Mouse (Mus musculus) heart, postnatal 10 days (tissue): ENCODE data around the gene Ppp1r14a. TPM values are rescaled to one million over a fixed set of nuclear protein-coding genes. Genes with fewer than 3 reads are reported as not detected.
A peak's percentile ranks its signal among the peaks of the same experiment; 100 is the strongest.

ENCODE experiments used
- DNase-seq, 2 experiments: peaks; one replicate each; pipeline ENCODE4 v3.0.0; 2021
- intact Hi-C: fragments of 180-260 bp; cut with DNase I; formaldehyde crosslinking; loops from one replicate; pipeline ENCODE4 v1.15.1; 2025
- total RNA-seq, 2 experiments: library from RNA; stranded (reverse); gene quantifications; 2 replicates each; pipeline ENCODE4 v1.2.3; 2021

Gene Ppp1r14a
- total RNA-seq, 2 experiments from 2014 or later: 21.2 to 27.8 TPM

DNA sequence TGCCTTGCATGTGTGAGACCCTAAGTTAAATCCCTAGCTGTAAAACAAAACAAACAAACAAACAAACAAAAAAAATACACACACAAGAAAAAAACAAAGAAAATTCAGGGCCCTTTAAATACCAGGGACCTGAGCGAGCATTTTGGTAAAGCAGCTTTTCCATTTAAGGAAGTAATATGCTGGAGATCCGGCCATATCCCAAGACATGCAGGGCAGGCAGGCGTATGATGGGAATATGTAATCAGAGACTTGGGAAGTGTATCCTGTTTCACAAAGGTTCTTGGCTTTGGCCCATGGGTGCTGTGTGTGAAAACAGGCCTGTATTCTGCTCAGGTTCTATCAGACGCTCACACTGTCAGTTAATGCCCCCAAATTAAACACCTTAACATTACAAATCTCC is 11.6 kb upstream of the Ppp1r14a start:
- intact Hi-C loops: no loop called here
- no peak for DNase-seq

GRCm38 (mm10) chr7:29279261-29279660 is 9.8 kb upstream of the Ppp1r14a start:
- DNase-seq: no peak
- intact Hi-C loops: no loop called here

DNA sequence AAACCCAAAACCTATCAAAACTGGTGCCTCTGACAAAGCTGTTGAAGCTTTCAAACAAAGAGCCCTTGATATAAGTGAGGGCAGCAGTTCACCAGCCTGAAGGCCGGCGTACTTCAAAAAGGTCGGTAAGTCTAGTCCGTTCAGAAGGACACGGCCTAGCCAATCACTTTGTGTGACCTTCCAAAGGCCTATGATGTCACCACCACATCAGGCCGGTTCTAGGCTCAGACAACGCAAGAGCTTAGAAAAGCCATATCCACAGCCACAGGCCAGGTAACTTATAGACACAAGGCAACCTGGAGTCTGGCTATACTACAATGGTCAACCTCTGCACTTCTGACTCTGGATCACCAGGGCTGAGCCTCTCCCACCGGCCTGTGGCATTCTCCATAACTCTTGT is 9.2 kb upstream of the Ppp1r14a start:
- intact Hi-C loops: loop anchor here (5.0 kb wide), 1 partner anchor 33 kb away; the partner anchor contains the start of gene 2200002D01Rik

GRCm38 (mm10) chr7:29280801-29281200 is 8.3 kb upstream of the Ppp1r14a start:
- DNase-seq: peak; percentile 36 to 43
- intact Hi-C loops: loop anchor here (5.0 kb wide), 1 partner anchor 34 kb away; the partner anchor contains the start of gene 2200002D01Rik

More for the DNA sequence above, 9.2 kb upstream of the Ppp1r14a start:
- DNase-seq: no peak

- peak; percentile 64 to 69 for DNase-seq
- intact Hi-C loops: loop anchor here (5.0 kb wide), 1 partner anchor 34 kb away; the partner anchor contains the start of gene 2200002D01Rik
These were observed 7.7 kb upstream of the Ppp1r14a start, which contains the start of gene Spint2 for GRCm38 (mm10) chr7:29281201-29282073. Spint2 (minus strand) TSS chr7:29281912.

DNA sequence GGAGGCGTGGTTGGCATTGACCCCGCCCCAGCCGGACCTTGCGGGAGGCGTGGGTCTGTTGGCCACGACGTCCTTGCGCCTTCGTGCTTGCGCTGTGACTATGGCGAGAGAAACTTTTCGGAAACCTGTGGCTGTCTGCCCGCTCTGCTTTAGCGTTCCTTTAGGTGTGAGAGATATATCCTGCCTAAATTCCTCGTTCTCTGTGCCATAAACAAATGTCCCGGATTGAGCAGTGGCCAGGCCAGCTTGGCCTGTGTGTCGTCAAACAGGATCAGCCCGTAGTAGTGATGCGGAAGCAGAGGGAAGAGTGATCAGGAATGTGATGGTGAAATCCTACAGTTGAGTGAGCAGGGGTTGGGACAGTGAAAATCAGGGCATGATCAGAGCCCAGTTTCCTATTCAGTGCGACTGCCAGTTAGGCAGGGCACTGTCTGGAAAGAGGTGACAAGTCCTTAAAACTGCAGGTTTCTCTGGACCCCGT is 7.0 kb upstream of the Ppp1r14a start:
- intact Hi-C loops: loop anchor here (5.0 kb wide), 1 partner anchor 35 kb away; the partner anchor contains the start of gene 2200002D01Rik

GRCm38 (mm10) chr7:29283876-29284275 is 5.2 kb upstream of the Ppp1r14a start:
- intact Hi-C loops: loop anchor here (5.0 kb wide), 1 partner anchor 37 kb away; the partner anchor contains the start of gene 2200002D01Rik
- DNase-seq: no peak

More for the DNA sequence above, 7.0 kb upstream of the Ppp1r14a start:
- DNase-seq: no peak

DNA sequence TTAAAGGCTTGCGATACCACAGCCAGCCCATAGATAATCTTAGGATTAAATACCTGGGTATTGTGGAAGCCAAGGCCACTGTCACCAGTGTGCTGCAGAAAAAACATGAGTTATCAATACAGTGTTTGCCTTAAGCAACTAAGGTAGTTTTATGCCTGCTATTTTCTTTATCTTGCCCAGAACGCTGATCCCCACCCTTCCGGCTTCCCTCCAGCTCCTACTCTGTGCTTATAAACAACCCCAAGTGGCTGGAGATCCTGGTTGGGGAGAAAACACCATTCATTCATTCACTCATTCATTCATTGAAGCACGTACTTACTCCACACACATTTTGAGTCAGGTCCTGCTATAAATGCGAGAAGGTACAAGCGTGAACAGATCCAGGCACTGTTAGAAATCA is 4.6 kb upstream of the Ppp1r14a start:
- DNase-seq: no peak
- intact Hi-C loops: loop anchor here (5.0 kb wide), 1 partner anchor 37 kb away; the partner anchor contains the start of gene 2200002D01Rik

DNA sequence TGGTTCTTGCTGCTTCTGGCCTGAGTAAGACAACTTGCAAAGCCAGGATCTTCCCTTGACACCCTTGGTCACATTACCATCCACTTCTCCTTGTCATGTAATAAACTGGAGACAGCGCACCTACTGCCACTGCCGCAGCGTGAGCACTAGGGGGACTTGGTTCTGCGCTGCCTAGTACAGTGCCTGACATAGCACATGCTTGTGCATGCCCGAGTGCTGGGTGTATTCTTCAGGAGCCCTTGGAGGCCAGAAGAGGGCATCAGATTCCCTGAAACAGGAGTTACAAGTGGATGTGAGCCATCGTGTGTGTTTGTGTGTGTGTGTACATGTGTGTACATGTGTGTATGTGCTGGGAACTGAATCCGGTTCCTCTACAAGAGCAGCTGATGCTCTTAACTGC is 1.6 kb upstream of the Ppp1r14a start:
- no peak for DNase-seq
- intact Hi-C loops: no loop called here

- intact Hi-C loops: no loop called here
These were observed 1.0 kb upstream of the Ppp1r14a start for GRCm38 (mm10) chr7:29288079-29288478.

GRCm38 (mm10) chr7:29289856-29290255 is 748 bp downstream of the Ppp1r14a start:
- intact Hi-C loops: loop anchor here (10.0 kb wide), 1 partner anchor 305 kb away; the partner anchor contains the start of genes Eif3k and Map4k1
- DNase-seq: peak in 1 of 2 experiments; percentile 50

More at GRCm38 (mm10) chr7:29288079-29288478, 1.0 kb upstream of the Ppp1r14a start:
- DNase-seq: no peak

GRCm38 (mm10) chr7:29290691-29291485 is 1.8 kb downstream of the Ppp1r14a start:
- DNase-seq: no peak
- intact Hi-C loops: loop anchor here (10.0 kb wide), 1 partner anchor 306 kb away; the partner anchor contains the start of genes Eif3k and Map4k1

DNA sequence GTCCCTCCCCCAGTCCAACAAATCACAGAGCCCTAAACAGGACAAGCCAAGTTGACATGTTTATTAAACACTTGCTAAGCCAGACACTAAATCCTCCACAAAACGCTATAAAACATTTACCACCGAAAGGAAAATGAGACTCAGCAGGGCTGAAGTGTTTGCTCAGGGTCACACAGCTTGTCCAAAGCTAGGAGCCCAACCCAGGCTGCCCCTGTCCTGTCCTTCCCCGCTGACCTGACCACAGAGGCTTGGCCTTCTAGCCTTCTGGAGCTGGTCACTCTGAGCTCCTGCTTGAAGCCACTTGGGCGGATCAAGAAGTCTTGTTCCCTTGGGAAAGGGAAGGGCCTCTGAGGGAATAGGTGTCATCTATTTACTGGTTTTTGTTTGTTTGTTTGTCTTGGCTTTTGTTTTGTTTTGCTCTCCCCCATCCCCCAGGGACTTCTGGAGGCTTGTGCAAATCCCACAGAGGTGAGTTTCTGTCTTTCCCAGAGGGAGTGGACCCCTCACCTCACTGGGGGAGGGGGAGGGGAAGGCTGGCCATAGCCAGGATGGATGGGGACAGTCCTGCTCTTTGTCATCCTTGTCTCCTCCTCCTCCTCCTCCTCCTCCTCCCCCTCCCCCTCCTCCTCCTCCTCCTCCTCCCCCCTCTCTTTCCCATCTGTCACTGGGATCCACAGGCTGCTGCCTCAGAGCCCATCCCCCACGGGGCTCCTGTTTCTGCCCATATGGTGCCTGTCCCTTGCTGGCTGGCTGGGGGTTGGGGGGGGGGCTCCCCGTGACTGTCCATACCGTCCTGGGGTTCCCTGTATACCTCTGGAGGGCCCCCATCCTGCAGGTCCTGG is 2.7 kb downstream of the Ppp1r14a start:
- intact Hi-C loops: loop anchor here (10.0 kb wide), 1 partner anchor 307 kb away; the partner anchor contains the start of genes Eif3k and Map4k1
- DNase-seq: no peak

- DNase-seq: peak; percentile 74 to 77
- intact Hi-C loops: loop anchor here (10.0 kb wide), 1 partner anchor 308 kb away; the partner anchor contains the start of genes Eif3k and Map4k1
These were observed 3.5 kb downstream of the Ppp1r14a start for GRCm38 (mm10) chr7:29292458-29293098.

DNA sequence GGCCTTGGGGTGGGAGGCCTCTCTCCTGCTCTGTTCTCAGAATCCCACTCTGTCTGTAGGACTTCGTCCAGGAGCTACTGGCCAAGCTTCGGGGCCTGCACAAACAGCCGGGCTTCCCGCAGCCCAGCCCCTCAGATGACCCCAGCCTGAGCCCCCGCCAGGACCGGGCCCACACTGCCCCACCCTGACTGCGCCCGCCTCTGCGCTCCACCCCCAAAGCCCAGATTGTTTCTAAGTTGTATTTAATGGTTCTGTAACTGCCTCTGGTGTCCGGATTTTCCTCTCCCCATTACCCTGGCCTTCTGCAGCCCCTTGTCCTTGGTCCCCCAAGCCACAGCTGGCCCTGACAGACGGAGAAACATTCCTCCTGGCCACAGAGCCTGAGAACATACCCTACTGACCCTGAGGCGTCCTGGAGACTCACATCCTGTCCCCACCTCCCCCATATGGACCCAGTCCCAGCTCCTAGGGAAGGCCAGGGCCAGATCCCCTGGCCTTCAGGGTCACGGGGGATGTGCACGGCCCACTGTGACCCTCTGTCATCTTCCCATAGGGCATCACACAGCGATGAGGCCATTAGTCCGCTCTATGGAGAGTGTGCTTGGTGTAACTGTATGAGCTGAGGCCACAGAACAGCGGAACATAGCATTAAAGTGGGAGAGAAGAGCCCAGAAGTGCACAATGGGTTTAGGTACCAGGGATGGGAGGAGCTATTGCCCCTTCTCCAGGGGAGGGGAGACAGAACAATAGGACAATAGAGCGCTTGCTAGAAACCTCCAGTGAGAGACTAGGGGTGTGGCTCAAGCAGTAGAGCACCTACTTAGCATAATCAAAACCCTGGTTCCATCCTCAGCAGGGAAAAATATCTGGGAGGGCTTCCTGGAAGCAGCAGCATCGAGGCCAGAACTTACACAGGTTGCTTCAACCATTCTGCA is 4.3 kb downstream of the Ppp1r14a start:
- intact Hi-C loops: loop anchor here (10.0 kb wide), 1 partner anchor 309 kb away; the partner anchor contains the start of genes Eif3k and Map4k1
- DNase-seq: peak; percentile 73 to 76

DNA sequence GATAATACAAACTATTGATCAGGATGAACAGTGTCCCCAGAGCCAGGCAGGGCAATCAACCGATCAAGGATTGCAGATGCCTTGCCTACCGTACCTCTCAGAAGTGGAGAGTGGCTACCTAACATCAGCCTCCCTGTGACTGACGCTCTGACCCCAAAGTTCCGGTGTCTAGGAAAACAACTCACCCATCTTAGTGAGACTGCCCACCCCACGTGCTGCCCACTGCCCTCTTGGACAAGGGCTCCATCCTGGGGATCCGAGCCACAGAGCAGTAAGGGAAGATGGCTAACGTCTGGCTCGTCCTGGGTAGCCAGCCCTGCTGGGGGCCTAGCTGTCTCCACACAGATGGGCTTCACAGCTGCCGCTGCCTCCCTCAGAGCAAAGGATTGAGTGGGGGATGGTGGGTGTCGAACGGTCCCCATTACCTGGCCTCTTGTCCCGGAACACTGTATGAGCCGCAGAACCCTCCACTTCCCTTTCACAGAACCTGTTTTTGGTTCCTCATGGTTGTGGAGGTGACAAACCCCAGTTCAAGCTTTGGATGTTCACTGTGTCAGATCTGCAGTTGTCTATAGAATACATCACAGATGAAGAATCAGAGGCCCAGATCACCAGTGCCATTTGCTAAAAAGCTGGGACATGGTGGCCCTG is 5.1 kb downstream of the Ppp1r14a start:
- intact Hi-C loops: loop anchor here (10.0 kb wide), 1 partner anchor 309 kb away; the partner anchor contains the start of genes Eif3k and Map4k1
- no peak for DNase-seq
